Mouse (Mus musculus) erythroblast, embryonic 14.5 days (primary cell): ENCODE measurements at regions not wholly inside any gene's neighbourhood (a gene's known extent, or its start where the extent isn't known, plus 50 kb on each side); places are given as distances from the start of the nearest gene placed in this dataset.

Source experiments
- GATA1 ChIP-seq: IDR thresholded peaks from 2 replicates; pipeline ENCODE4 v1.6.1; 2012; ENCODE audit warnings: low read length, inconsistent platforms, mixed read lengths
- TAL1 ChIP-seq: IDR thresholded peaks from 3 replicates; pipeline ENCODE4 v1.6.1; 2012; ENCODE audit warnings: low read length, inconsistent platforms, mixed read lengths

DNA sequence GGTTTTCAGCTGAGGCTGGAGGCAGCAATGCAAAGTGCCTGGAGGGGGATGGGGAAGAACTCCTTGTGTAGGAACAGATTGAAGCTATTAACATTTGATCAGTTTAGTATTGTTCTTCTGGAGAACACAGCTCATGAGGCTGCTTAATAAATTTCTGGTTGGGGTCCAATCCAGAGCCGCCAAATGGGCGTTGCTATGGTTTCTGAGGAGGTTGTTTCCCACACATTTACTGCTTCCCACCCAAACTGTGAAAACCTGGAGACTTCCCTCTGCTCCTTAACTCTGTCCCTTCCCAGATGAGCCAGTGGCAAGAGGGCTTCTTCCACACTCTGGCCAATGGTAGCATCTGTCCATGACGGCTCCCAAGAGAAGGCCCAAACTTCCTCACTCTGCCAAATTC lies 113.2 kb upstream of the Klf4 start:
- no peak for TF ChIP-seq GATA1
- TF ChIP-seq TAL1, result no peak
